Mouse (Mus musculus) brain, embryonic 18.5 days (tissue): ENCODE measurements around the gene Stxbp1.

Experiments used
- DNase-seq: peaks from one replicate; pipeline ENCODE4 v3.0.0-alpha.2; 2012; ENCODE audit warnings: low read depth, low spot score

Gene Stxbp1

DNA sequence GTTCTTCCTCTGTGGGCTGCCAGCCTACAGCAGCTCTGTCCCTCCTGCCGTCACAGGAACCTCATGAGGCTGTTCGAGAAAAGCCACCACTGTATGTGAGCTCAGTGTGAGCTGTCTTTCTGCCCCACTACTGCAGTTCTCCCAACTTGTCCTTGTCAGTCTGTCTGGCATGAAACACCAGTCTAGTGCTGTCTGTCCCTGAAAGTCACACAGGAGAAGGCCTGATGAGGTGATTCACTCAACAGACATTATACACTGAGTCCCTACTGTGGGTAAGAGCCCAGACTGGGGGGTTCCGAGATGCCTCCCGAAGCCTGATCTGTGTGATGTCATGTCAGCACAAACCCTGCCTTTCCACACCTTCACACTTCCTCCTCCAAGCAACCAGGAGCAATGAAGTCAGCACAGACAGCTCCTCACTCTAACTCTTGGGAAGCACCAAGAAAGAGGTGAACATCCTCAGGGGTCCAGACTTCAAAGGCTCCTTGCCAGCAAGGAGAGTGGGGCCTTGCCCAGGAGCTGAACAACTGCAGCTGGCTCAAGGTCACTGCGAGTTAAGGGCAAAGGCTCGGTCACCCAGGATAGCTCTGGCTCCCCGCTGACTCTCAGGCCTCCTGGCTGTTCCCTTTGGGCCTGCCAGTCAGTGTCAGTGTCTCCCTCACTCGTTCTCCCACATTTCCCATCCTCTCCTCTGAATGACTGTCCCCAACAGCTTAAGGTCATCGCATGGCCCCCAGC is 8.7 kb downstream of the Stxbp1 start:
- no peak for DNase-seq

DNA sequence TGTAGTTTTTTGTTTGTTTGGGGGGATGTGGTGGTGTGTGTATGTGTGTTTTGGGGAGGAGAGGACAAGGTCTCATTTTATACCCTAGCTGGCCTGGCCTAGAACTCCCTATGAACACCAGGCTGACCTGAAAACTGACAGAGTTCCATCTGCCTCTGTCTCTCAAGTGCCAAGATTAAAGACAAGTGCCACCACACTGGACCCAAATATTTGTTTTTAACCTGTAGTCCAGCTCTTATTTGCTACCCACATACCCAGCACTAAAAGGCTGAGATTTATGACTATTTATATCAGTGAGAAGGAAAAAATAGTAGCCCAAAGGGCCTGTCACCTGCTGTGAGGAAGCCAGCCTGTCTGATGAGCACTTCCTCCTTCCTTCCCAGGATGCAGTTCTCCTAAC is 11.5 kb downstream of the Stxbp1 start:
- DNase-seq, result no peak

DNA sequence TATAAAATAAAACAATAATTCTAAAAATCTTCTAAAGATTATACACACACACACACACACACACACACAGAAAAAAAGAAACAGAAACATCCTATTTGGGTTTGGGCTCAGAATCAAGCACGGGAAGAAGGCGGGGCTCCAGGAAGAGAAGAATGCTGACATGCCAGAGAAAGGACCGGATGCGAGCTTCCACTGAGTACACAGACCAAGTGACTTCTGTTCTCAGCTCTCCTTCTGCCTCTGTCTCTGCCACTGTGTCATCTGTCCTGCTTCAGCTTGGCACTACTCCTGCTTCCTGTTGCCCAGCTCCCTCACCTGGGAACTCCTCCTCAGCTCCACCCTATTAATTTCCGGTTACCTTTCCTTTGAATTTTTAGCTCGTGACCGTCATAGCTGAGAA is 12.5 kb downstream of the Stxbp1 start:
- no peak for DNase-seq

DNA sequence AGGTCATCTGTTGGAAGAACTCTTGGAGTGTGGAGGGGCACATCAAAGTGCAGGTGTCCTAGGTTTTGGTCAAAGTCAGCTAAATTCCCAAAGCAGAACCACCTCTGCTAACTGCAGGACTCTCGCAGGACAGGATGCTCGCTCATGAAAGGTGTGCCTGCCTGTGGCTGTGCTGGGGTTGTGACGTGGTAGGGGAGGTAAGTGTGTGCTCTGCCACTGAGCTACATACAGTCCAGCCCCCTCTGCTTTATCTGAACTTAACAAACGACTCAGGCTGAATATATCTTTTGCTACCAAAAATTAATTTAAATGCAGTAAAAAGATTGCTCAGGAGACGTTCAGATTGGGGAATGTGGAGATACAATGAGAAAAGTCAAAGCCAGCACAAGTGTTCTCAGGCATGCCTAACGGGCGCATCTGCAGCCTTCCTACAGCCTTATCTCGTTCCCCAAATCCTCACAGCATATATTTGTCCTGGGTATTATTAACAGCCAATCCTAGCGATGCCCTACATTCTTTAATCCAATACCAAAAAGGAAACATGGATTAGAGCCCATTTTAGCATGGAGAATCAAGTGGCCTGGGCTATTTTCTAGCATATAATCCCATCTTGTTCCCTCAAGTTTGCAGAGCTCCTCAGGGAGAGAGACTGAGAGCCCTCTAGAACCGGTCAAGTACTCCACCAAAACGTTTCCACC is 17.9 kb downstream of the Stxbp1 start:
- no peak for DNase-seq

DNA sequence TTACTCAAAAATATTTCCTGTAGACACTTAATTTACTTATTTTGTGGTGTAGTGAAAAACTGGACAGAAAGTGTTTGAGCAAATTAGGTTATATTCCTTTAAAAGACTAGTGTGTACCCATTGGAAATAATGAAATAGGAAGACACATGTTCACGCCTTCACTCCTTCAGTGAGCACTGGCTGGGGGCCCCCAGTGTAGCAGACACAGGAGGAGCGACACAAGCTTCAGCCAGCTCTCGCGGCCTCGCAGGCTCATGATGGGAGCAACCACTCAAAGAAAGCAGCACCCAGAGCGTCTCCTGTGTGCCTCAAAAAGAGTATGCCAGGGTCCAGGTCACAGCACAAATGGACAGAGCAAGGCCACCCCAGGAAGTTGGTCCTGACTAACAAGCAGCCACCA is 21.2 kb downstream of the Stxbp1 start:
- no peak for DNase-seq

DNA sequence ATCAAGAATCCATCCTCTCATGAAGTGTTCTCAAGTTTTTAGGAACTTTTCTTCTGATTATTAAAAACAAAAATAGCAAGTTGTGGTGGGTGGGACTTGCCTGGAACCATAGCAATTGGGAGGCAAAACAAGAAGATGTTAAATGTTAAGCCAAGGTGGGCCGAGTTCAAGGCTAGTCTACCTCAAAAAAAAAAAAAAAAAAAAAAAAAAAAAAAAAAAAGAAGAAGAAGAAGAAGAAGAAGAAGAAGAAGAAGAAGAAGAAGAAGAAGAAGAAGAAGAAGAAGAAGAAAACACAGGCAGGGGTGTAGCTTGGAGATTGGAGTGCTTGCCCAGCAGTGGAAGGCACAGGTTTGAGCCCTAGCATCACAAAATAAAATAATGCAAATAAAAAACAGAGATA is 22.3 kb downstream of the Stxbp1 start:
- no peak for DNase-seq

DNA sequence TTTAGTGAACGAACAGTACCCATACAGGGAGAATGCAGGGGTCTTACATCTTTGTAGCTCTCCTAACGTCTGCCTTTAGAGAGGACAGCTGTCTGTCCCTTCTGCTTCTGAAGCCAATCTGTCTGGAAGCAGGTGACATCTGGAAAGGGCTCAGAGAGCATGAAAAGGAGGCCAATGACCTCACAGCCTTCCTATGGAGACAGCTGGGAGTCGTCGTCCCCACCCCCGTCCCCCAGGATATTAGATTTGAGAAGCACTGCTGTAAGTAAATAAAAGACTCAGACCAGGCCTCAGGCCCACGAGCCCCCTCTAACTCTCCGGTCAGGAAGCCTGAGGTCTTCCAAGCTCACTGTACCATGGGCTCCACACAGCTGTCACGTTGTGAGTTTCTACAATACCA is 22.9 kb downstream of the Stxbp1 start:
- DNase-seq, result no peak

DNA sequence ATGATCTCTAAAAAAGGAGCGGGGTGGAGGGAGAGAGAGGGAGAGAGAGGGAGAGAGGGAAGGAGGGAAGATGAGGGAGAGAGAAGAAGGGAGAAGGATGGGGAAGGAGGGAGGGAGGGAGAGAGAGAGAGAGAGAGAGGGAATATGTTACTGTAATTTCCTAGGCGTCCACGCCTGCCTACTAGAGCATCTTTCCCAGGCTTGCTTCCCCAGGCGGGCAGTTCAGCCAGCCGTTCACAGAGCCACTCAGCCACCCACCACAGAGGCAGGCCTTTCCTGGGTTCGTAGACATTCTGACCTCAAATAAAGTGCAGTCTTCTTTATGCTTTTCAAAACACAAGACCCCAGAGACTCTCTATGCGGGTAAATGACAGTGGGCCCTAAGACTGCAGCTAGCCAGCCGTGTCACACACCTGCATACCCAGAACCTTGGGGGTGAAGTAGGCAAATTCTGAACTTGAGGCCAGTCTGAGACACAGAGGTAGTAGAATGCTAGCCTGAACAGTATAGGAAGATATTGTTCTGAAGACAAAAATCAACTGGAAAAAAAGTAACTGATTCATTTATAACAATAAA is 23.4 kb downstream of the Stxbp1 start:
- DNase-seq, result no peak

DNA sequence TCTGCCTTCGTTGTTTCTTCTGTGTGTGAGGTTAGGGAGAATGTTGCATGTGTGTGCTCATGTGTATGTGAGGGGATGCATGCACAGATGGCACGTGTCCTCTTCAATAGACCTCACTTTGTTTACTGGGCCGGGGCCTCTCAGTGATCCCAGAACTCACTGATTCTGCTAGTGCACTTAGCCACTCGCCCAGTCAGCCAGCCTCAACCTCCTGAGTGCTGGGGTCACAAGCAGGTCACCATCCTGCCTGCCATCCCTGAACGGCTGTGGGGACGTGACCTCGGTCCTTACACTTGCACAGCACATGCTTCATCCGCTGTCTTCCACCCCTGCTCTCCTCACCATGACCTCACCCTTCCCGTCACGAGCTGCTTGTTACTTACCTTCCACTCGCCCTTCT is 23.9 kb downstream of the Stxbp1 start:
- no peak for DNase-seq

DNA sequence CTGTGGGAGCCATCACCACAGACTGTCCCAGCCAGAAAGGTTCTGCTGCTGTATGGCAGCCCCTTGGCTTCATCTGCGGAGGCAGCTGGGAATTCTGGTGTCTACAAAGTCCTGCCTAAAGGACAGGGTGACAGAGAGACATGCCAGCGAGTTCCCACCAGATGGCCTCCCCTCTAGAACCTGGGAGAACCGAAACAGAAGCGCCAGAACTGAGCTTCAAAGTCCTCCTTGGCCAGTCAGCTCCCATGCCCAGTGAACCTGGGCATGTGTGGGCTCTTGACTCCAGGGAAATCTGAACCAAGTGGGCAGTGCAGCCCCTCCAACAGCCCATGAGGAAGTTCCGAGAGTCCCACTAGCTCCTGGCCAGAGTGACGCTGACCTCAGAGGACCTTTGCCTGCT is 24.4 kb downstream of the Stxbp1 start:
- DNase-seq, result no peak

DNA sequence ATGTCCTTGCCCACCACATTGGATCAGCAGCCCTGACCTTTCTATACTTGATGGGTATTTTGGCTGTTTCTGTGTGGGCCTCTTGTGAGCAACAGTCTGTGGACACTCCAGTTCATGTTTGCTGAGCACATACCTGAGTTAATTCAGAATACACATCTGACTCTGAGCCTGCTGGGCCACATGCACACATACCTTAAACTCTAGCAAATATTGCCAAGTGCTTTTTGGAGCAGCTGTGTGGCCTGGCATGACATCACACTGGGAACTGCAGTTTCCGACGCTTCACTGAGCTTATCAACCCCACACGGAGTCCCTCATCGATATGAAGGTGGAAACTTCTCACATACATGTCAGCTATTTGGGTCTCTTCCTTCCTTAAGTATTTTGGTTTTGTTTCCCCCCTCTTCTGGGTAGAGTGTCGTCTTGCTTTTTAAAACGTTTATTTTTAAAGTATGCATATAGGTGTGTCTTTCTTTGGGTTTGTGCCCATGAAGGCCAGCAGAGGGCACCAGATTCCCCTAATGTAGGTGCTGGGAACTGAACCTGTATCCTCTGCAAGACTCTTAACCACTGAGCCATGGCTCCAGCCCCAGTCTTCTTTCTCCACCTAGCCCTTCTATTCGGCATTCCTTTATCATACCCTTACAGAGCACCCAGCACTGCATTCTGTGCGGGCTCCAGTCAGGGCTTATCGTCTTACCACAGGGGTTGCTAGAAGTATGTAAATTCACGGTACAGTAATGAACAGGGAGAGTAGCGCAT is 25.8 kb downstream of the Stxbp1 start:
- no peak for DNase-seq

DNA sequence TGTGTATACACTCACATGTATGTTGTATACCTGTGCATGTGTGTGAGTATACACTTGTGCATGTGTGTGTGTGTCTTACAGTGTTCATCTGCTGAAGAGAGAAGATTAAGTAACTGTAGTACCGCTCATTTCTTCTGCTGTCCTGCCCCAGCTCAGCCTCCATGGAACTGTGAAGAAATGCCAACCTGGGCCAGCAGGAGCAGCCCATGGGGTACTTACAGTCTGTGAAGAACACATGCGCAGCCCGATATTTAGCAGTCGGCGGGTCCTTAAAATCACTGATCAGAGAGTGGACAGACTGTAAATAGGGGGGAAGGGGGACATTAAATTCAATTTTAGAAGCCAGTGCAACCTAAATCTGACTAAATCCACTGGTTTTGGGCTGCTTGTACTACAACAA is 28.8 kb downstream of the Stxbp1 start:
- DNase-seq, result no peak

DNA sequence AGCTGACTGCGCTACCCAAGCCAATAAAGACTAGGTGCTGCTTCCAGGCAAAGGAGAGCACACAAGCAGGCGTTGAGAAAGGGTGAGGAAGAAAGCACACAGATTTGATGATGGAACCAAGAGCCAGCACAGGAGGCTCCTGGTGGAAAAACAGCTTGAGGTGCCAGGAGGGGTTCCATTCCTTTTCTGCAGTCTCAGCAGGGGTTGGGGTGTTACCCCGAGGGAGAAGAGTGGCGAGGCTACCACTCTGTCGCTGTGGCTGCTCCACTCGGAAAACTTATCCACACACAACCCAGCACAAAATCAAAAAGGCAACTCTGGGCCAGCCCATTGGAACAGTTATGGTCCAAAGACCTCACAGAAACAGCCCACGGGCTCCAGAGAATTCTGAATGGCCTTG is 29.5 kb downstream of the Stxbp1 start:
- no peak for DNase-seq

DNA sequence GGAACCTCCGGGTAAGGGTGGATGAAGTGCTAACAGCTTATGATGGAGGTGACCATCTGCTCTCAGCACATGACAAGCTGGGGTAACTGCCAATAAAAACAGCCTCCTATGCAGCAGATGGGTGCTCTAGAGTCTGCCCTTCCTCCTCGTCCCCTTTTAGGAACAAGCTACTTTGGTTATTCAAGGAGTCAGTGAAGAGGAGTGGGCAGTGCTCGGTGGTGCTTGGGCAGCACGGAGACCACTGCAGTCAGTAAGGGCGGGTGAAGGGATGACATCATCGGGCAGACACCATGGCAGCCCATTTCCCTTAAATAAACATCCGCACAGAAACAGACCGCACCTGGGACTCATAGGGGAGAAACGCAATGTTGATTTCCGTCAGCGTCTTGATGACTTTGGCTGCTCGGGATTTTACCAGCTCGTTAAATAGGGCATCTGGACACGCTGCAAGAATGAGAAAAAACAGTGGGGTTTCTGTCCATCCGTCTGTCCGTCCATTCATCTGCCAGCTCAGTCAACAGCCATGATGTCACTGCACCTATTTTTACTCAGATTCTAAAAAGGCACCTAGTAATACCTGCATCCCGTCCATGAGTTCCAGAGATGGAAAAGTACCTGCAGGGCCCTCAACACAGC is 30.0 kb downstream of the Stxbp1 start:
- DNase-seq, result peak; percentile 20

DNA sequence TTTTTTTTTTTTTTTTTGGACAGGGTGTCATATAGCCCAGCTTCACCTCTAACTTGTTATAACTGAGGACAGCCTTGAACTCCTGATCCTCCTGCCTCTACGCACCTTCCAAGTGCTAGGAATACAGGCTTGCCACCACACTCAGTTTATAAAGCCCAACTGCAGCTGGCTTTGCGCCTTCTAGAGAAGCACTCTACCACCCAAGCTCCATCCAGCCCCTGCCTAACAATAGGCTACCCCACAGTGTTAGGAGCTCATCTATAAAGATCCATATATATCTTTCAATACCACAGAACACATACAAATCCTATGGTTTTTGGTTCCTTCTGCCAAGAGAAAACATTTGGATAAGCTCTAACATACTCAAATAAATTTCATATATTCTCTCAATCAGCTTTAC is 30.5 kb downstream of the Stxbp1 start:
- no peak for DNase-seq

DNA sequence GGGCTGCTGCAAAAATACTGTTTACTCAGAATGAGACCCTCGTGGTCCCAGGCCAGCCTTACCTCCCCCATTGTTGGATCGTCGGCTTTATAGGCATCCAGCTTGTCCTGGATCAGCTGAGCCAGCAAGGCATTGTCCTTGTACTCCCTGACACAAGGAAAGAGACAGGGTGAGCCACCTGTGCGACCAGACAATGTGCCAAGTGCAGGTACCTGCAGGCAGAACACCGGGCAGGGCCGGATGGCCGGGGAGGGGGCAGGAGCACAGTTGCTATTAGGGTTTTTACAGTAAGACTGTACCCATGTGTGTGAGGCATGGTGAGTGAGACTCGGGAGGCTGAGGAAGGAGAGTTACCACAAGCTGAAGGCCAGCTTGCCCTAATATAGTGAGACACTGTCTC is 35.1 kb downstream of the Stxbp1 start:
- DNase-seq, result no peak

DNA sequence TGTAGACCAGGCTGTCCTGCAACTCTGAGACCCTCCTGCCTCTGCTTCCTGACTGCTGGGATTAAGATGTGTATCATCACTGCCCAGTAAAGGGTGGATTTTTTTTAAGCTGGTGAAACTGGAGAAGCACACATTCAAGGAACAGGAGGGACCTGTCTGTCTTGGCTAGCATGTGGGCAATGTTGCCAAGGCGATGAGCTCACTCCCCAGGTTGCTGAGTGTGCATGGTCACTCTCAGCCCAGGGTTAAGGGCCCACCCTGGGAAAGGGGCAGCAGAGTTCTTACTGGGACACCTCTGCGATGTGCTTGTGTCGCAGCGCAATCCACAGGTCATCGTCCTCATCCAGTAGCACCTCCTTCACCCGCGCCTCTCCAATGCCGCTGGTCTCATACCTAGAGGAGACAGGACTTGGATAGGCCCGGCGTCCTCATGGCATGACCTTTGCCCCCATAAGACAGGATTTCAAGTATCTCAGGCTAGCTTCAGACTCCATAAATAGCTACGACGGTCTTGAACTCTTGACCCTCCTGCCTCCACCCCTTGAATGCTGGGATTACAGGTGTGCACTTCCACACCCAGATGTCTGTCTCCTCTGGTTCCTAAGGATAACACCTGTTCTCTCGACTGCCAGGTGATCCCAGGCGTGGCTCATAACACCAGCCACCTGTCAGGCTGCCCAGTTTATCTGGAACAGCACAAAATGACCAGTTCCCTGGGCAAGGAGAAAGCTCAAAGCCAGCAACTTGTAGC is 38.1 kb downstream of the Stxbp1 start:
- DNase-seq, result no peak

DNA sequence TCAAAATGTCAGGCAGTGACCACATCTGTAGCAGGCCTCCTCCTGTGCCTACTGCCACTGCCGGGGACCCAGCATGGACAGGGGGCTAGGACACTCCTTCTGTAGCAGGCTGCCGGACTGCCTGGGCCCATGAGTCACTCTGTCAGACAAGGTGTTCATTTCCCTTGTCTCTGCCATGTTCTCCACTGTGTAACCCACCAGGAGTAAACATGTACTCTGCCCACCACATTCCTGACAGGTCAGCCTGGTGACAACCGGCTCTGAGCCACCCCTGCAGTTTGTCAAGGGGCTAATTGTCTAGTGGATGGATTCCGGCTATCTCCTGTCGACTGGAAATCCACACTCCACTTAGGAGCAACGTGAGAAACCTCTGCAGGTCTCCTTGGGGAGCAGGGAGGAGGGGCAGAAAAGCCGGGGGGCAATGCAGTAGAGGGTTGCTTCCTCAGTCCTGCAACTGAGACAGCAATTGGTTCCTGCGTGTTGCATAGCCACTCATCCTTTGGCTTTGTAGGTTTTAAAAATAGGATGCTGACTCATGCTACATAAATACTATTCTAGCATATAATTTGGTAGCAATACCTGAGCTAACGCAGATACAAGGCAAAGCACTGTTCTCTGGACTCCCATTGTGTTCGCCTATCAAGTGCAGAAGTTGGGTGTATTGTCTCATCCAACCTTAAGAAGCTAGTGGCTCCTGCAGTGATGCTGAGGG is 48.6 kb downstream of the Stxbp1 start:
- DNase-seq, result no peak

DNA sequence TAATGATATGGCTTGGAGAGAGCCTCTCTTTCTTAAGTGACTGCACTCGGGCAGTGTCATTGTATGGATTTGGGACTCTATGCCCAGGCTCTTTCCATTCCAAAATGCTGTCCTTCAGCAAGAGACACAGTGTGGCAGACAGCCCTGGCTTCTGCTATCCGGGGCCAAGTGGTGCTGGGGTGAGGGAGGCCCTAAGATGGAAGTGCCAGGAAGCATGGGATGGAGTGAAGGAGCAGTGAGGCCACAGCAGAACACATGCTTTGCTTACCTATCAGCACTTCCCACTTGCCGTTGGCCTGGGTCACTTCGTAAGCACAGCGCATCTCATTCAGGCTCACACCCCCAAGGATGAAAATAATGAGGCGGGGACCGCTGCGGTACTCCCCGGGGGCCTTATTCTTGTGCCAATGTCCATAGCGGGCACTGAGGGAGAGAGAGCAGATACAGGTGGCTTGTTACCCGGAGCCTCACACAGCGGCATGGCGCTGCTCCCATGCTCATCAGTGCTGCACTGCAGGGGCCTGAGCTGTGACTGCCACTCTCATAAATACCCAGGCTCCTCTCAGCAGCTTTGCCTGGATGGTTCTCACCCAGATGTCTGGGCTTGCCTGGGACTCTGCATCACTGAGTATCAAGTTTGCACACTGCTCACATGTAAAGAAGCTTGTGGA is 51.2 kb downstream of the Stxbp1 start:
- no peak for DNase-seq

DNA sequence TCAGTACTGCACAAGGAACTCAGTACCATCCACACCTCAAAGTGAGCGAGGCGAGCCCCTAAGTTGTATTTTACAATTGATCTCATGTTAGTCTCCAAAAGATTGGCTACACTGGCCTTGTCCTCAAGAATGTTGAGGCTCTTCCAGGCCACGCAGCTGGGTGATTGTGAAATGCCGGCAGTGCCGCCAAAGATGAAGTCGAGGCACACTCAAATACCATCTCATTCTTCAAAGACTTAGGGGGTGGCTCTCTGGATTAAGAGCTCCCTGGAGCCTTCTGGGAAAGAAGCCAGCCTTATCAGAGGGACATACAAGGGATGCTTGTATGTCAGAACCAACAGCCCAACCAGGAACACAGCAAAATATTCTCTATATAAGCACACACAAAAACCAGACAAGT is 55.7 kb downstream of the Stxbp1 start:
- no peak for DNase-seq
